Mouse (Mus musculus) bone marrow, adult 2 months (tissue): ENCODE measurements around the gene Srebf2.

ENCODE experiments used
- CTCF ChIP-seq: fragments of 200-500 bp; IDR thresholded peaks from 2 replicates; pipeline ENCODE4 v1.5.1; 2011; ENCODE audit warnings: low read length, control low read depth; ENCODE audit not compliant: control insufficient read depth, insufficient read depth
- POLR2A ChIP-seq: fragments of 200-500 bp; IDR thresholded peaks from 2 replicates; pipeline ENCODE4 v1.6.1; 2011; ENCODE audit warnings: low read depth, mild to moderate bottlenecking, control low read depth, low read length, borderline replicate concordance; ENCODE audit not compliant: control insufficient read depth

DNA sequence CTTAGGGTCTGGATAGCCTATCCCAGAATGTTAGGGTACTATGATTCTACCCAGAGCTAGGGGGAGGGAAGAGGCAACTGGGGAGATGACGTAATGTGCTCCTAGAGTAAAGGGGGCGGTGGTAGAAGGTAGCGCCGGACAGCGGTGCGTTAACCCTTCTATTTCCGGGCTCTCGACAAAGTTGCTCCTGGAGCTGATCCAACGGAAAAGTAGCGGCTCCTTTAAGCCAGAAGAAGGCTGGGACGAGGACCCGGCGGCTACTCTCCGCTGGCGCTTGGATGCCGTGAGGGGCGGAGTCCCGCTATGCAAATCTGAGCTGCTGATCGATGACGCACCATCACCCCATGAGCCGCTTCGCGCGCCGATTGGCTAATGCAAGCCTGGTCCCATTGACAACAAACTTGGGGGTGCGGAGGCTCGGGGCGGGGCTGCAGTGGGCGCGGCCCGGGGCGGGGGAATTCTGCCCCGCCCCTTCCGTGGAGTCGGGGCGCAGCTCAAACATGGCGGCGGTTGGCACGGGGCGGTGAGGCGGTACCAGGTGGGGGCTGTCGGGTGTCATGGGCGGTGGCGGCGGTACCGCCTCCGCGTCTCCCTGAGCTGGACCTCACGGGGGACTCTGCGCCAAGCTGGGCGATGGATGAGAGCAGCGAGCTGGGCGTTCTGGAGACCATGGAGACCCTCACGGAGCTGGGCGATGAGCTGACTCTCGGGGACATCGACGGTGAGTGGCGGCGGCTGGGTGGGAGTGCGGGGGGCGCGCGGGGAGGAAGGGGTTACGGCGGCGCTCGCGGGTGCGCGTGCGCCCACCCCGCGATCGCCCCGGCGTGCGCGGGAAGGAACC, at the start of gene Srebf2:
- TF ChIP-seq CTCF, result no peak
- peak; percentile 95; the same call in 1 of the 2 replicates for TF ChIP-seq POLR2A
